ENCODE assay signal across 14 mouse cellular contexts in the genomic region with DNA sequence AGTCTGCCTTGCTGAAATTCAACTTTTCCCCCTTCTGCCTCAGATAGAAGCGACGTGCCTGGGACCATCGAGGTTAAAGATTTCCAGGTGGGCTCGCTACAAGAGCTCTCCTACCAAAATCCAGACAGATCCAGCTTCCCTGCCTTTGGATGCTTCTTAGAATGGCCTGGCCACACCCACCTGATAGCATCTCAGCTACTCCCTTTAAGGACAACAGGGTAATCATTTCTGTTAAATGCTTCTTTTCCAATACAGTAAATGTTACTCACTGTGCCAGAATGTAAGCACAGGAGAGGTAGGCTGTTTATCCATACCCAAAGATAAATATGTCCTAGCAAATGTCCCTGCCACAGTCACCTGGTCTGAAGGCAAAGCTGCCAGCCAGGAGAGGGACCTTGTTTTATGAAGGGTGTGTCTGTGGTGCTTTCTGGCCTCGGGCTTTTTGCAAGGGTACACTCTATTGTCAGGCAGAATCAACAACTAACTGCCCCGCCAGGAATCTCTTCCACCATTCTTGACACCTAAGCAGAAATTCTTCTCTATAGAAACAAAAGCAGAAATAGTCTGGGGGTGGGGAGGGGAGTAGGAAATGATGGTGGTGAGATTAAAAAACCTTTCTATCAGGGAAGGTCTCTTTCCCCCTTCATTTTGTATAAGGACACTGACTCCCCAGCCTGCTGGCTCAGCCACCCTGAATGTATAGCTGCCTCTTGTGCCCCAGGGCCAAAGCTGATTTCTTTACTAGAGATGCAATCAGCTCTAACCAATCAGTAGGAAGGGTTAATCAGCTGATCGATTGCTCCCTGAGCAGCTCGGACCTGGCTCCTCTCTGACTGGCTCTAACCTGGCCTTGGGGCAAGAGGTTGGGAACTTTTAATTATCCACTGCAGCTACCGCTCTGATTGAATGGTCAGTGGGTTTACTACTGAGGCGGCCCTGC.
DNase-seq lines count a peak whose midpoint lies in the region; ATAC-seq and TF ChIP-seq lines count a peak whose summit lies in the region.
"Had no signal": no experiment of that assay in that cellular context is flagged by ENCODE, and none has a peak within 500 bp of the region (broad histone marks: within the 10 kb centered on the region; RNA-seq: fewer than 3 reads in every experiment).

No protein-coding gene starts in this region.

- no peaks in the 10 kb centered on the region for H3K9me3 ChIP-seq in intestine, embryonic 16.5 days (ENCODE audit: control insufficient read depth, low read length)
- no peaks in the 10 kb centered on the region for H3K9me3 ChIP-seq in intestine, postnatal 0 days (ENCODE audit: control insufficient read depth)
- H3K9me3 ChIP-seq in hindbrain, embryonic 14.5 days (ENCODE audit: control insufficient read depth, low read length), result no peaks in the 10 kb centered on the region
- no peaks in the 10 kb centered on the region for H3K9me3 ChIP-seq in midbrain, postnatal 0 days (ENCODE audit: low read length)
- H3K9me3 ChIP-seq: heart, embryonic 15.5 days had no signal

- no peak overlapping the region for H3K4me2 ChIP-seq in intestine, embryonic 16.5 days (ENCODE audit: low read depth, low read length)
- no peak overlapping the region for H3K4me2 ChIP-seq in intestine, postnatal 0 days (replicated peaks; ENCODE audit: low read depth)
- H3K4me2 ChIP-seq in hindbrain, embryonic 14.5 days (replicated peaks), result peak overlapping the region; percentile 17; the same call in 1 of the 2 replicates
- H3K4me2 ChIP-seq in midbrain, postnatal 0 days (ENCODE audit: low read depth, low read length, poor library complexity, severe bottlenecking), result no peak overlapping the region
- H3K4me2 ChIP-seq: heart, embryonic 15.5 days; lung, embryonic 14.5 days had no signal

- ATAC-seq in intestine, embryonic 16.5 days, result no peak
- ATAC-seq in intestine, postnatal 0 days, result no peak
- ATAC-seq in hindbrain, embryonic 14.5 days (ENCODE audit: low FRiP score), result peak; percentile 48; the same call in 1 of the 2 replicates
- ATAC-seq in midbrain, postnatal 0 days (ENCODE audit: low FRiP score), result no peak
- ATAC-seq in activated CD4-positive, CD25-positive, alpha-beta regulatory T cell, adult 4 months, result no peak
- no peak for ATAC-seq in cerebellum, adult (ENCODE audit: insufficient number of reproducible peaks, low FRiP score, low TSS enrichment)

- no peak for TF ChIP-seq CTCF in intestine, postnatal 0 days (IDR thresholded peaks at IDR 0.05; ENCODE audit: low read depth)
- TF ChIP-seq CTCF in brain, embryonic 14.5 days (IDR thresholded peaks at IDR 0.05; ENCODE audit: borderline replicate concordance, extremely low read depth, insufficient read depth, insufficient read length), result no peak
- TF ChIP-seq CTCF in midbrain, postnatal 0 days (IDR thresholded peaks at IDR 0.05), result no peak

- DNase-seq in brain, embryonic 14.5 days (ENCODE audit: low read depth), result peak; percentile 8
- no peak for DNase-seq in hindbrain, embryonic 14.5 days (ENCODE audit: low spot score)
- DNase-seq in midbrain, postnatal 0 days (ENCODE audit: low spot score), result peak; percentile 10
- no peak for DNase-seq in lung, postnatal 14 days
- DNase-seq: adrenal gland, postnatal 10 days; cerebellum, adult 9-11 months; thymus, adult 2 months had no signal

- no peak overlapping the region for H3K9ac ChIP-seq in intestine, embryonic 16.5 days (ENCODE audit: low read depth, low read length)
- H3K9ac ChIP-seq in intestine, postnatal 0 days (ENCODE audit: low read depth, low read length), result no peak overlapping the region
- H3K9ac ChIP-seq in hindbrain, embryonic 14.5 days, result no peak overlapping the region
- H3K9ac ChIP-seq in midbrain, postnatal 0 days (replicated peaks; ENCODE audit: low read length, poor library complexity, severe bottlenecking), result no peak overlapping the region
- H3K9ac ChIP-seq: heart, embryonic 15.5 days; lung, embryonic 14.5 days had no signal

- no peaks in the 10 kb centered on the region for H3K4me1 ChIP-seq in intestine, embryonic 16.5 days (ENCODE audit: control insufficient read depth, insufficient read depth, low read length)
- H3K4me1 ChIP-seq in intestine, postnatal 0 days (replicated peaks; ENCODE audit: control insufficient read depth, insufficient read depth, low read length), result no peaks in the 10 kb centered on the region
- 0 out of 2 replicates have a peak, but pooled peaks cover 6% of the 10 kb centered on the region for H3K4me1 ChIP-seq in hindbrain, embryonic 14.5 days (replicated peaks; ENCODE audit: control insufficient read depth, insufficient read depth, low read length)
- no peaks in the 10 kb centered on the region for H3K4me1 ChIP-seq in midbrain, postnatal 0 days (ENCODE audit: insufficient read depth, low read length)

- no peak for TF ChIP-seq POLR2A in brain, embryonic 14.5 days (IDR thresholded peaks at IDR 0.05; ENCODE audit: borderline replicate concordance, extremely low read depth, insufficient read depth, insufficient read length, poor library complexity, severe bottlenecking)

- H3K4me3 ChIP-seq in intestine, embryonic 16.5 days (ENCODE audit: low read length), result no peak overlapping the region
- no peak overlapping the region for H3K4me3 ChIP-seq in intestine, postnatal 0 days (ENCODE audit: low read depth, low read length)
- H3K4me3 ChIP-seq in hindbrain, embryonic 14.5 days (replicated peaks; ENCODE audit: low read length), result no peak overlapping the region
- no peak overlapping the region for H3K4me3 ChIP-seq in midbrain, postnatal 0 days (ENCODE audit: low read depth, low read length)
- H3K4me3 ChIP-seq: heart, embryonic 15.5 days; myocyte had no signal

- H3K36me3 ChIP-seq in intestine, embryonic 16.5 days (ENCODE audit: control insufficient read depth, insufficient read depth, low read length), result no peaks in the 10 kb centered on the region
- H3K36me3 ChIP-seq in intestine, postnatal 0 days (ENCODE audit: control insufficient read depth, insufficient read depth), result no peaks in the 10 kb centered on the region
- no peaks in the 10 kb centered on the region for H3K36me3 ChIP-seq in hindbrain, embryonic 14.5 days (replicated peaks; ENCODE audit: control insufficient read depth, insufficient read depth)
- no peaks in the 10 kb centered on the region for H3K36me3 ChIP-seq in midbrain, postnatal 0 days (ENCODE audit: insufficient read depth, low read length)
- H3K36me3 ChIP-seq: heart, embryonic 15.5 days had no signal

- H3K27ac ChIP-seq in intestine, embryonic 16.5 days (ENCODE audit: low read length), result 0 out of 2 replicates have a peak overlapping the region, but pooled peaks have one; percentile 1
- no peak overlapping the region for H3K27ac ChIP-seq in intestine, postnatal 0 days (ENCODE audit: low read depth, low read length)
- no peak overlapping the region for H3K27ac ChIP-seq in hindbrain, embryonic 14.5 days
- no peak overlapping the region for H3K27ac ChIP-seq in midbrain, postnatal 0 days (ENCODE audit: low read depth, low read length)
- H3K27ac ChIP-seq: heart, embryonic 15.5 days had no signal

- 42% methylated on average over 10 of the region's 10 CpGs for WGBS in intestine, embryonic 16.5 days
- WGBS in intestine, postnatal 0 days, result 44% methylated on average over 10 of the region's 10 CpGs
- 35% methylated on average over 10 of the region's 10 CpGs for whole genome bisulfite sequencing in hindbrain, embryonic 14.5 days
- WGBS in midbrain, postnatal 0 days, result 42% methylated on average over 10 of the region's 10 CpGs

- no peaks in the 10 kb centered on the region for H3K27me3 ChIP-seq in intestine, embryonic 16.5 days (replicated peaks; ENCODE audit: control insufficient read depth, insufficient read depth, low read length)
- no peaks in the 10 kb centered on the region for H3K27me3 ChIP-seq in intestine, postnatal 0 days (replicated peaks; ENCODE audit: control insufficient read depth, insufficient read depth, low read length)
- no peaks in the 10 kb centered on the region for H3K27me3 ChIP-seq in hindbrain, embryonic 14.5 days (ENCODE audit: control insufficient read depth, insufficient read depth, low read length)
- no peaks in the 10 kb centered on the region for H3K27me3 ChIP-seq in midbrain, postnatal 0 days (ENCODE audit: insufficient read depth, low read length)
- H3K27me3 ChIP-seq: heart, embryonic 15.5 days had no signal

Comparison
In these comparisons a context has a peak if more than half of its experiments do, and no peak if none do; other contexts are left out.
1. DNase-seq: peak in brain, embryonic 14.5 days (single experiment) and midbrain, postnatal 0 days (single experiment); none in hindbrain, embryonic 14.5 days (single experiment) and lung, postnatal 14 days (single experiment).